Mouse (Mus musculus): Measurements from ENCODE around the gene Rreb1.

Rreb1 gene

DNA sequence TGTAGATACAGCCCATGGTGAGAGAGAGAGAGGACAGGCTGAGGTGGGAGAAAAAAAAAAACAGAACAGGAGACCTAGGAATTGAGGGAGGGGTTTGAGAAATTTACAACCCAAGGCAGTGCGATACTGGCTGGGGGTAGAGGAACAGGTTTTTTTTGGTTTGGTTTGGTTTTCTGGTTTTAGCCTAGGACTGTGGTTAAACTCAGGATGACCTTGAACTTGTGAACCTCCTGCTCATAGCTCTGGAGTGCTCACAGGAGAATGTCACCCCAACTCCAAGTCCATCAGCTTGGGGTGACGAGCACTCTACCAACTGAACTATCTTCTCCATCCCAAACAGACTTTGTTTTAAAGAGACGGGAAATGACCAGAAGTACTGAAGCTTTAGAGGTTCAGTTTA, 165.3 kb downstream of the Rreb1 start:
- no peak for DNase-seq (ENCODE audit: inconsistent ontology term)

- DNase-seq (ENCODE audit: inconsistent ontology term) = peak; percentile 61
Measured at GRCm38 (mm10) chr13:37944306-37944705, 166.1 kb downstream of the Rreb1 start.

DNA sequence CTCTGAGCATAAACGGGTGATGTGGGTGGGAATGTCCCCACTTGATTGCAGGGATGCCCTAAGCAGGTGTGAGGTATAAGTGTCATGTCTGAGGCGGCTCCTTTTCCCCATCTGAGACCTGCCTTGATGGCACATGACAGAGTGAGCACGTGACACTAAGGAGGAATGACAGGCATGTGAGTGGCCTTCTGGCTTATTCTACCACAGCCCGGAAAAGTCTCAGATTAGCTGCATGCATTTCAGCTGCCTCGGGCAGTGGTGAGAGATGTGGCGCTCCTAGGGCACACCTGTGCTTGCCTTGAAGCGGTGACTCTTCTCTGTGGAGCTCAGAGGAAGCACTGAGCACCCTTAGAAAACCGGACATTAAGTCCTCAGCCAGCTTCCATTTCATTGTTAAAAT, 167.2 kb downstream of the Rreb1 start:
- DNase-seq (ENCODE audit: inconsistent ontology term) = peak; percentile 34

- DNase-seq (ENCODE audit: inconsistent ontology term) = peak; percentile 48
Measured at GRCm38 (mm10) chr13:37946734-37947133, 168.5 kb downstream of the Rreb1 start.

GRCm38 (mm10) chr13:37952981-37953380, 174.8 kb downstream of the Rreb1 start:
- no peak for DNase-seq (ENCODE audit: inconsistent ontology term)

DNA sequence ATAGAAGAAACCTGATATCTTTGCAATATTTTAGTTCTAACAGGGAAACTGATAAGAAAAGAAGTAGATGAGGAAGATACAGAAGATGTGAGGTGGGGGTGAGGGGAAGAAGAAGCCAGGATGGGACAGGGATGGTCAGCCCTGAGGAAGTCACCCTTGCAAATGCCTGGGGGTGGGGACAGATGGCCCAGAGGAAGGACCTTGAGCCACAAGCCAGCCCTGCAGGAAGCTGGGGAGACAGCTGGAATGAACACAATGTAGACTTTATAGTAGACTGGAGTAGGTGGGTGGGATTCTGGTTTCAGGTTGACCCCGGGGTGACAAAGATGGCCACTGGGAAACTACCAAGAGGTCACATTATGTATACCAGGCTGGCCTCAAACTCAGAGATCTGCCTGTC, 176.1 kb downstream of the Rreb1 start:
- DNase-seq (ENCODE audit: inconsistent ontology term) = no peak

- DNase-seq (ENCODE audit: inconsistent ontology term) = no peak
Measured at GRCm38 (mm10) chr13:37958498-37959238, 180.5 kb downstream of the Rreb1 start.

GRCm38 (mm10) chr13:37959239-37959907, 181.2 kb downstream of the Rreb1 start:
- DNase-seq (ENCODE audit: inconsistent ontology term) = no peak

DNA sequence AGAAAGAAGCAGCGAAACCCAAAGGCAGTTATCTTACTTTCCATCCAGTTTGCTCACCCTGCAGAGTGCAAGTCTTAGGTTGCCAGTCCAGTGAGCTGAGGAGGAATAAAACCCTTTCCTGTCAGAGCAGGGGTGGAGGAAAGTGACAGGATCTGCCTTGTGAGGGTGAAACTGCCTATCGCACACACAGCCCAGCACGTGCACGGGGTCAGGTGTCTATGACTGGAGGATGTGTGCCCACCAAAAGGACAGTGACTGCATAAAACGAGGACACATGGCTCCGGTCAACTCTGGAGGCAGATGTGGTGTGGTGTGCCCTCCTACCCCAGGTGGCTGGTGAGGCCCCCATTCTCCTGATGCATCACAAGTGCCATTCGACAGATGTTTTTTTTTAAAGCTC, 181.7 kb downstream of the Rreb1 start:
- no peak for DNase-seq (ENCODE audit: inconsistent ontology term)

DNA sequence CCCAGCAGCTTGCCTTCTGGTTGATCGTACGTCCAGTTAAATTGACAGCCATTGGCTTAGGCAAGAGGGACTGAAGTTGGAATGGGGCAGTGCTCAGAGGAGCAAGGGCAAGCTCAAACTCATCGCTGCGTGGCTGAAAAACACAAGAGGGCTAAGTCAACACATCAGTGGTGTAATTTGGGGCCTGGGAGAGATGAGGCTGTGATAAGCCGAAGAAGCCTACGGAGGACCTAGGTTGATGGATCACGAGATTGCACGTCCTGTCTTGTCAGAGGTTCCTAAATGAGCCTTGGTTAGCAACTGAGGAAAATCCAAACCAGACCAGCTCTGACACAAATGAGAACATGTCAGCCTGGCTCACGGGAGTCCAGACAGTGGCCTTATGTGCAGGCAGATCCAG, 184.3 kb downstream of the Rreb1 start:
- no peak for DNase-seq (ENCODE audit: inconsistent ontology term)

- peak; percentile 78 for DNase-seq (ENCODE audit: inconsistent ontology term)
Measured at GRCm38 (mm10) chr13:37963354-37964007, 185.3 kb downstream of the Rreb1 start.

DNA sequence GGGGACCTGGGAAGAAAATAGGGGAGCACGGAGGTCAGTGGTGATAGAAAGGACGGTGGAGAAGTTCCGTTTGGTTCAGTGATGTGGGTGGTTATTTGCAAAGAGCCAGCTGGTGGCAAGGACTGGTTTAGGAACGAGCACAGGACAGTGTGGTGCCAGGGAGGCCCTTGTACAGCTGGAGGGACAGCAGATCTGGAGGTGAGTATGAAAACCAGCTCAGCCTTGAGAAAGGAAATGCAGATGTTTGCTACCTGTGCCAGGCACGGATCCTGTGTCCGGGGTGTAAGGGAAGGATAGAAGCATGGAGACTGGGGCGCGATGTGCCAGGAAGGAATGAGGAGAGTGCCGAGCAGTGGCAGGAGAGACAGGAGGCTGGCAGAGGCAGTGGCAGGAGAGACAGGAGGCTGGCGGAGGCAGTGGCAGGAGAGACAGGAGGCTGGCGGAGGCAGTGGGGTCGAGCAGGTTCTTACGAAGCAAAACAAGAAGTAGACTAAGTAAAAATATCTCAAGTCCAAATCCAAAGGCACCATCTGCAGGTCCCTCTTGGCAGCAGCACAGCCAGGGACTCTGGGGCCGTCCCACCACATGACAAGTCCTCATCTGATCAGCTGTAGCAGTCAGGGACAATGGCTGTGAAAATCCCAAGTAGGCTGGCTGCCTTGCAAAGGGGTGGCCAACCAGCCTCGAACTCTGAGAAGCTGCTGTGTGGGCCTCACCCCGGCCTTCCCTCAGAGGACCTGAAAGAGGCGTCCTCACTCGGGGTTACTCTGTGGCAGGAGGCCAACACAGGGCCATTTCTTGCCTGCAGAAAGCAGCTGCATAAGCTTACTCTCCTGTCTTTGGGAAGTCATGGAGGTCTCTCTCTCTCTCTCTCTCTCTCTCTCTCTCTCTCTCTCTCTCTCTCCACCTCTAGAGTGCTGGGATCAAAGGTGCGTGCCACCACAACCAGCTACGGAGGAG, 186.2 kb downstream of the Rreb1 start:
- DNase-seq (ENCODE audit: inconsistent ontology term) = peak; percentile 23

DNA sequence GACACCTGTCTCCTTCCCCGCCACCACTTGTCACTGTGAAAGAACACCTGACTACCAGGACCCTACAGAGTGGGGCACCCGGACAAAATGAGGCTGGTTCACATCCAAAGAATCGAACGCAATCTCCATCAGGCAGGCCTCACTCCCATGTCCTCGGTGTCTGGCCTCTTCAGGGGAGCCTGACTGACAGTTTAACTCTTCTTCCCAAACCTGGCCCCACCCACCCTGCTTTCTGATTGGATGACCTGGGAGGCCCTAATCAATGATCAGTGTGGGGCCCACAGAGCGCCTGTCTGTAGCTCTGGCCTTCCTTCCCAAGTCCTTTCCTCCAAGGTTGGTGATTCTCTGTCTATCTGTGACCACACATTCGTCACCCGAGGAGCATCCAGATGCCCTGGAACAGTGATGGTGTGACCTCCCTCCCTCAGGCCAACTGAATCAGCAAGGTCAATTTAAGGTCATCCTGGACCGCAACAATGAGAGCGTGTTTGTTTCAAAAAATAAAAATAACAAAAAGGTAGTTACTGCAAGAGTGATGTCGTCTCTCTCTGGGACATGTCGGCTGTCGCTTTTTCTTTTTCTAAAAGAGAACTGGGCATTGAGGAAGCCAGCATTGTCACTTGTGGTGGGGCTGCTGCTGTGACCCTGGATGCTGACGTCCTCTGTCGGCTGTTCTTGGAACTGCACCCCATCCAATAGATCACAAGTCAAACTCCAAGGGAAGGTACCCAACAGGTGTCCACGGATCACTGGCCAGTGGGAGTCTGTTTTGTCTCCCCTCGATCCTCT, 187.1 kb downstream of the Rreb1 start:
- DNase-seq (ENCODE audit: inconsistent ontology term) = peak; percentile 24

DNA sequence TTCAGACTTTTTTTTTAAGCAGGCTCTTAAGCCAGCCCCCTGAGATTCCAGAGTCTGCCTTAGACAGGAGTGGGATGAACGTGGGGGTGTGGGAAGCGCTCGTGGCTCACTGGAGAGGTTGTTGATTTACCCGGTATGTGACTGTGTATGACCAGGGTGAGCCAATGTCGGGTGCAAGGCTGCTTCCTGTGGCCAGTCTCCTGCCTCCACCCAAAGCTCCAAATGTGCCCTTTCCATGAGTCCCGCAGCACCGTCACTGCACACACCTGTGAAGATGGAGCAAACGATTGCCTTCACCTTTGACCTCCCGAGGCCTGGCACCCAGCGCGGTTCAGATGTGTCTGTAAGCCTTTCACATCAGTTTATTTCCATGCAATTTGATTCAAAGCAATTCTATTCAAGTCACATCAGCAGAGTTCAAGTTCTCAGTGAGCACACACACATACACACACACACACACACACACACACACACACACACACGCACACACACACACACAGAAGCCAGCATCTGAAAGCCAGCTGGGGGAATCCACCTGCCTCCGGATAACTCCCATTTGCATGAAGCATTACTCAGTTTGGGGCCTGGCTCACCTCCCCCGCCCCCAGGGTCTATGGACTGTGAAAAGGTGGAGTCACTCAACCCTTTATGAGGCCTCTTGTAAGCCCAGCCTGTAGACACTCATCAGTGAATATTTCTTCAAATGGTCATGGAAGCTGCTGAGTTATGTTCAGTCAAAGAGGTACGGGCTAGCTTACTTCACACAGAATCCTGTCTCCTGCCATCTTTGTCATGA, 188.3 kb downstream of the Rreb1 start:
- peak; percentile 52 for DNase-seq (ENCODE audit: inconsistent ontology term)

DNA sequence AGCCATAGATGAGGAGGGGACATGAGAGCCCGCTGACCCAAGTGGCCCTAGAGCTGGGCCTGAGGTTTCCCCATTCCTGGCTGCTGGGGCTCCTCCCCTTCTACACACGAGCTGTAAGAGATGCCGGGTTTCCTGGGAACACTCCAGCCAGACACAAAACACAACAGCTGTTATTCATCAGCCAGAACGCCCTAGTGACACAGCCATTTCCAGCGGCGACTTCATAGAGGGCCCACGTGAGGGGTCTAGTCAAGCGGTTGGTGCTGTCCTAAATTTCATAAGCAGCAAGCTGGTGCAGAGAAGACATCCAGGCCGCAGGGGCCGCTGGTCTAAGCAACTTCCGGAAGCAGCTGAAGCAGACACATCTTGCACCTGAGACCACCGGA, 188.8 kb downstream of the Rreb1 start:
- DNase-seq (ENCODE audit: inconsistent ontology term) = peak; percentile 67

GRCm38 (mm10) chr13:37967565-37967964, 189.4 kb downstream of the Rreb1 start:
- no peak for DNase-seq (ENCODE audit: inconsistent ontology term)

DNA sequence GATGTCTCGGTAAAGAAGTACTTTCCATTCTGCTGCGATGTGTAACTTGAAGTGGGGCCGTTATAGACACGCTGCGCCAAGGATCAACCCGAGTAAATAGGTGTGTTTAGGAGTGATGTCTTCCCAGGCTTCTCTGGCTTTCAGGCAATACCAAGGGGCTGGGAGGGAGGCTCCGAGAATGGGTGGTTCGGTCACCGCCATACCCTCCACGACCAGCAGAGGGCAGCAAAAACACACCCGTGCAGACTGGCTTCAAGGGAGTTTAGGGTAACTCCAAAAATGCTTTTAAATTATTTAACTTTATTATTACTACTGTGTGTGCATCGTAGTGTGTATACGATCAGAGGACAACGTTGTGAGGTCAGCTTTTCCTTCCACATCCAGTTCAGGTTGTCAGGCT, 191.1 kb downstream of the Rreb1 start:
- peak; percentile 54 for DNase-seq (ENCODE audit: inconsistent ontology term)

- DNase-seq (ENCODE audit: inconsistent ontology term) = no peak
Measured at GRCm38 (mm10) chr13:37969988-37970387, 191.8 kb downstream of the Rreb1 start.

- no peak for DNase-seq (ENCODE audit: inconsistent ontology term)
Measured at GRCm38 (mm10) chr13:37970887-37971530, 192.8 kb downstream of the Rreb1 start.

DNA sequence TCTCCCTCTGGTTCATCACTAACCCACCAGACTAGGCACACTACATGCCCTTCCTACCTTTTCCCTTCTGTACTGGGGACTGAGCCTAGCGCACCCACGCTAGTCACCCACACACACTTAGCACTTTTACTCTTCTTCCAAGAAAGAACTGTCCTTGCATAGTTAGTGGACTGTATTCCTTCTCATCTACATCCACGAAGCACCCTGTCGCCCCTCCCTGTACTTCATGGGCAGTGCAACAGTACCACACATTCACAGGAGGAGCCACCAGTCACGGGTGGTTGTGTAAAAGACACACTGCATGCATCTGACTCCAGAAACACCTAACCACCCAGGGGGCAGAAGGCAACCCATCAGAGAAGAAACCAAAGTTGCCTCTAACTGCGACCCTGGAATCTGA, 195.8 kb downstream of the Rreb1 start:
- DNase-seq (ENCODE audit: inconsistent ontology term) = no peak

All from Muller cell, postnatal 12 days (primary cell).